Mouse (Mus musculus) bone marrow macrophage, adult 2 months (primary cell): ENCODE measurements around the gene Pin1rt1.

ENCODE experiments used
- CTCF ChIP-seq: IDR thresholded peaks from 2 replicates; pipeline ENCODE4 v1.5.1; 2012; ENCODE audit warnings: low read depth, mild to moderate bottlenecking, low read length, moderate library complexity
- POLR2A ChIP-seq: IDR thresholded peaks from 2 replicates; pipeline ENCODE4 v1.6.1; 2012; ENCODE audit warnings: mild to moderate bottlenecking, low read depth, low read length, borderline replicate concordance

DNA sequence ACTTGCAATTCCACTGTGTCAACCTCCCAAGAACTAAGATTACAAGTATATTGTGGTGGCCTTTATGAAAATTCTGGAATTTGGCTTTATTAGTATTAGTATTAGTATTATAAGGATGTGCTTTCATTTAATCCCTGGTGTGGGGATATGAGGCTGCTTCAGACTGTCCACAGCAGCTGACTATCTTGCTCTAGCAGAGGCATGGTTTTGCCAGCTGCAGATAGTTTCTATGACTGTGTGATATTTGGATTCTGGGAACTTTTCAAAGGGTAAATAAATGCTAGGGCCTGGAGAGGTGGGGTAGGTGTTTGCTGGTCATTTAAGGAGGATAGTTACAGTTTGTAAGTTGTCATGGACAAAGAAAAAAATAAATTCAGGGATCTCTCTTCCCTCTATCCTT is 44.5 kb downstream of the Pin1rt1 start:
- TF ChIP-seq POLR2A (no peak), CTCF (no peak)
